Mouse (Mus musculus) urinary bladder, adult 2 months (tissue): ENCODE measurements around the gene Tjp2. TPM values are rescaled to one million over a fixed set of nuclear protein-coding genes. Genes with fewer than 3 reads are reported as not detected.

ENCODE experiments used
- DNase-seq: peaks from one replicate; pipeline ENCODE4 v3.0.0; 2022; ENCODE audit warnings: low spot score
- polyA plus RNA-seq: library from polyadenylated mRNA; depleted of rRNA; stranded (reverse); fragments of >200 nt; gene quantifications from 2 replicates; pipeline ENCODE4 v1.2.3, GENCODE M21; 2012; rRNA removed

Gene Tjp2
- polyA plus RNA-seq, 1 experiment: 32.2 TPM

DNA sequence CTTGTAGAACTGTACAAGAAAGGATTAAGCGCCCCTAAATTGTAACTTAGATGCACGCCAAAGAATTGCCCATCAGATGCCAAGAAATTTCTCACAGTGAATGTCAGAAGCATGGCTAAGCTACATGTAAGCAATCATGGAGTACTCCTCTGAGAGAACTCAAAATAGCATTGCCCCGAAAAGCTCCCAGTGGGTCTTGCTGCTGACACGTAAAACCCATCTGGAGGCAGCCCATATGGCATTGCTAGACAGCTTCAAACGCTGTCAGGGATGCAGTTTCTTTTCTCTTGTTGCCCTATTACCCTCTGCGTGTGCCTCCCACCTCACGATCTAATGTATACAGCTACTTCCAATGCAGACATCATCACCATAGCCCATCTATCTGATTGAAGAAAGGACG lies 166.0 kb downstream of the Tjp2 start:
- DNase-seq: no peak

DNA sequence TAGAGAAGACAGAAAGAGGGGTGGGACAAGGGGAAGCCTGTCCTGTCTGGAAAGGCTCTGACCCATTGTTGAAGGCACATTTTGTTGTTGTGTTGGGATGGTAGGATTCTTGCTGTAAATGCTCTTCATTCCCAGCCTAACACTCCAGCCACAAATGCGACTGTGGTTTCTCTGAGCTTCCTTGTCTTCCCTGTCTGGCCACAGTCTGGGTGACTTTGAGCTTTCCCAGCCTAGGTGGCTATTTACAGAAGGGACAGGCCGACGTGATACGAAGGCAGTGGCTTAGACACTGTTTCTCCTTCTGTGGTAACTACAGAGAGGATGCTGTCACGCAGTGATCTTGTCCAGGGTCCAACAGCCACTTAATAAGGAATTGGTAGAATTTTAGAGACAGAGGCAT lies 166.8 kb downstream of the Tjp2 start:
- DNase-seq: no peak

DNA sequence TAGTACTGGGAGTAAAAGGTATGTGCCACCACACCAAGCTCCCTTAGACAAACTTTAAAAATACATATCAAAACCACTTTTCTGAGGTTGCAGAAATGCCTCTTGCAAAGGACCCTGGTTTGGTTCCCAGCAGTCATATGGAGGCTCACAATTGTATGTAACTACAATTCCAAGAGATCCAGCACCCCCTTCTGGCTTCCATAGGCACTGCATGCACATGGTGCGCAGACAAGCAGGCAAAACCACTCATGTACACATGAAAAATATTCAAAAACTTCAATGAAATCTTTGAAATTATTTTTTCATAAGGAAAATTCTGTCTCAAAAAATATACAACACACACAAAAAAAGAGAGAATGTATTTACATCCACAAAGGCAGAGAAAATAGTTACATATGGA lies 167.9 kb downstream of the Tjp2 start:
- no peak for DNase-seq

DNA sequence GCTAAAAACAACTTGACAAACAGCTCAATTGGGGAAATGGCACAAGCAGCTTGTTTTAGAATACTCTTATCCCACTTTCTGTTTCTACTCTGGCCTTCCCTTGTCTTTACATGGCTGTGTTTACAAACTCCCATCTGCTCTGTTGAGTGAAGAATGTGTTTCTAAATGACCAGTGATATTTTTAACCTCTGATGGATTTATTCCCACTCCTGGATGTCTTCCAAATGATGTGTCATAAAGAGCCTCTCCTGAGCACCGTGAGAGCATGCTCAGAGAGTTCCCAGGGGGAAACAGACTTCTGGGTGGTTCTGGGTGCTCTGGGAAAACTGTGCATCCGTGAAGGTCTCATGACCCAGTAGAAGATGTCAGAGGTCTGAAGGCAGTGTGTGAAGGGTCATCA lies 169.9 kb downstream of the Tjp2 start:
- no peak for DNase-seq

DNA sequence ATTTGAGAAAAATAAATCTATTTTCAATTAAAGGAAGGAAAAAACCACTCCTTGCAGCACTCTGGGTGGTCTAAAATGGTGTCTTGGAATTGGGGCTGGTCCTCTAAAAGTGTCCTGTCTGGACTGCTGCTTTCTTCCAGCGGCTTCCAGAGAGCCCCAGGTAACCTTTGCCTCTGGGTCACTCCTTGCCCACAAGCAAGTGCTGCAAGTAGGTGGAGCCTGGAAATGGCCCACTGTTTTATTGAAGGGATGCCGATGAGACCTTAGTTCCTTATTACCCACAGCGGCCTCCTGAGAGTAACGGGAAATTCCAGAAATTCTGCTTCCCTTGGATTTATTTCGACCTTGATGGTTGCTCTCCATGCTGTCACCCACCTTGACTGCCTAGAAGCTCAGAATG lies 170.6 kb downstream of the Tjp2 start:
- no peak for DNase-seq

DNA sequence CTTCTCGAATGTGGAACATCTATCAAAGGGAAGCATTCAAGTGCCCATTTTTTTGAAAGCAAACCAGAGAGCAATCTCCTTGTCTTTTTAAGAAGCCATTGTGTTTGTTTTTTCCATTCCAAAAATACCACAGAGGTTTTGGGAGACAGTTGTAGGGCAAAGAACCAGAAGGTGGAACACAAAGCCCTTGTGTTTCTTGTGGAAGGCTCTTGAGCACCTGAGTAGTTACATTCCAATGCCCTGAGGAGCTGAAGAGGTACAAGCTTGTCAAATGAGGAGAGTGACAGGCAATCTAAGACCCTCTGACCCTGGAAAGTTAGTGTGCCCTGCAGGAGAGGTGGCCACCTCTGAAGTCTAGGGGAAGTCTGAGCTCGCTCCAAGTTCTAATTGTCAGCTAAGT lies 174.3 kb downstream of the Tjp2 start:
- DNase-seq: no peak

DNA sequence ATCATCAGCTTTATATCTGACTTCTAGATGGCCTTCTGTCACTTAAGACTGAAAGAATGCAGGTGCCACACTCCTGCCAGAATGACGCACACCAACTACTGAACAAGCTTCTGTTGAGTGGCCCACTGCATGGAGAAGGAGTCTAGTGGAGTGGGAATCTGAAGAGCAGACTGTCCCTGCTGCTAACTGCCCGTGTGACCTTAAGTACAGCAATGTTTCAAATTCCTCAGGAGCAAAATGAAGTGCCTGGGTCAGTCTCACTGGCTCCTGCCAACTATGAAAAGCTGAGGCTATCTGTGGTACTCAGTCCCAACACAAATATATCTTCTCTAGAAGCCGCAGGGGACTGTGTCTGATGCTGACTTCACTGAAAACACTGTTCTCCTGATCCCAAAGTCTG lies 175.5 kb downstream of the Tjp2 start:
- no peak for DNase-seq

DNA sequence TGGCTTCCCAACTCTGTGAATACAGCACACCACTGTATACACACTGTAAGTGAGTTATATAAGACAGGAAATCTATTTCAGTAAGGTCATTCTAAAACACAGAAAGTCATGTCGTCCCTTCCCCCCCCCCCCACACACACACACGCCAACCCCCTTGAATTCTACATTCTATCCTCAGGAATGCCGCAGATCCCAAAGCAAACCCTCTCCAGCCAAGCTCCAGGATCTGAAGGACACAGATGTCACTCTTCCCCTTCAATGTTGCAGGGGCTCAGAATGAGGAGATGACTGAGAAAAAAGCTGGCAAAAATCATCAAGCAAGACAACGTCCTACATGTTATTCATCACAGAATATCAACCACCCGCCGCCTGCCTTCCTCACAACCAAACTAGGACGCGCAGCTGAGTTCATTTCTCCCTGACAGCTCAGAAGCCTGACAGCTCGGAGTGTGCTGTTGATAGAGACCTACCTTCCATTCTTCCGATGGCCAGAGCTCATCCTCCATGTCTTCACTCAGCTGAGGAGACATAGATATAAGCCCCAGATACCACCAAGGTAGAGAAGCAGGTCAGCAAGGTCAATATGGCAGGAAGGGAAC lies 178.3 kb downstream of the Tjp2 start:
- no peak for DNase-seq

Other genes with a start within 250 kb of the Tjp2 start
- gene Fam189a2, start 194.0 kb downstream of the Tjp2 start, polyA plus RNA-seq: 34.3 and 35.5 TPM in 2 replicates
- gene Fxn, start 55.6 kb upstream of the Tjp2 start, polyA plus RNA-seq: 9.1 and 10.5 TPM in 2 replicates